Mouse (Mus musculus) embryonic fibroblast, embryonic 13.5 days (primary cell): Measurements from ENCODE around the gene Kcnj5.

Source experiments
- CTCF ChIP-seq: IDR thresholded peaks from 2 replicates; pipeline ENCODE4 v1.5.1; 2011; ENCODE audit warnings: mild to moderate bottlenecking, control low read depth, low read length, moderate library complexity, borderline replicate concordance; ENCODE audit not compliant: insufficient read depth
- POLR2A ChIP-seq: IDR thresholded peaks from 2 replicates; pipeline ENCODE4 v1.6.1; 2011; ENCODE audit warnings: low read depth, mild to moderate bottlenecking, control low read depth, low read length, moderate library complexity

DNA sequence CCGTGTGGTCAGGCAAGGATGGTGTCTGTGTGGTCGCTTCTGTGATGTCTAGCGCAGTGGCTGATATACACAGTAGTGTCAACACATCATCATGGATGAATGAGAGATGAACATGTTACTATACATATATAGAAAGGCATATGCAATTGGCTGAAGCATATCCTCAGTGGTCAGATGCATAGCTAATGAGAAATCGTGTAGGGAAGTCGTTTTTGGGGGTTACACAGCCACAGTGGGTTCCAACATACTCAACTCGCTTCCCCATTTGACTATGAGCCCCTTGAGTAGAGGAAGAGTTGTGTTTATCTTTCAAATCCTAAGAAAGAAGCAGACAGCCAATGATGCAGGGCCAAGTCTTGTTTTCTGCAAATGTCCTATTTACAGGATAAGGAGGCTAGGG, 48.6 kb upstream of the Kcnj5 start:
- TF ChIP-seq CTCF (no peak), POLR2A (no peak)
